Mouse (Mus musculus) cortical plate, adult 2 months (tissue): Measurements from ENCODE around the gene Tom1. TPM values are rescaled to one million over a fixed set of nuclear protein-coding genes. Genes with fewer than 3 reads are reported as not detected.

Source experiments
- H3K27ac ChIP-seq: fragments of 200-500 bp; 2 replicates; pipeline ENCODE4 v1.5.1; 2012; ENCODE audit warnings: low read length, control low read depth, inconsistent platforms; ENCODE audit not compliant: insufficient read depth
- H3K4me1 ChIP-seq: fragments of 200-500 bp; 2 replicates; pipeline ENCODE4 v1.6.1; 2011; ENCODE audit warnings: low read length; ENCODE audit not compliant: control insufficient read depth, insufficient read depth
- H3K4me3 ChIP-seq: fragments of 200-500 bp; 2 replicates; pipeline ENCODE4 v1.5.1; 2011; ENCODE audit warnings: mild to moderate bottlenecking, low read length, control low read depth; ENCODE audit not compliant: insufficient read depth
- CTCF ChIP-seq: fragments of 200-500 bp; IDR thresholded peaks from 2 replicates; pipeline ENCODE4 v1.5.1; 2011; ENCODE audit warnings: mild to moderate bottlenecking, control low read depth, low read length; ENCODE audit not compliant: insufficient read depth; ENCODE audit errors: extremely low read depth
- POLR2A ChIP-seq: fragments of 200-500 bp; IDR thresholded peaks from 2 replicates; pipeline ENCODE4 v1.6.1; 2011; ENCODE audit warnings: mild to moderate bottlenecking, low read length, control low read depth; ENCODE audit not compliant: insufficient read depth; ENCODE audit errors: extremely low read depth
- polyA plus RNA-seq: library from polyadenylated mRNA; depleted of rRNA; stranded (reverse); fragments of >200 nt; gene quantifications from 2 replicates; pipeline ENCODE4 v1.2.3, GENCODE M21; 2012

Tom1 gene
- polyA plus RNA-seq, 1 experiment = 48.2 TPM

DNA sequence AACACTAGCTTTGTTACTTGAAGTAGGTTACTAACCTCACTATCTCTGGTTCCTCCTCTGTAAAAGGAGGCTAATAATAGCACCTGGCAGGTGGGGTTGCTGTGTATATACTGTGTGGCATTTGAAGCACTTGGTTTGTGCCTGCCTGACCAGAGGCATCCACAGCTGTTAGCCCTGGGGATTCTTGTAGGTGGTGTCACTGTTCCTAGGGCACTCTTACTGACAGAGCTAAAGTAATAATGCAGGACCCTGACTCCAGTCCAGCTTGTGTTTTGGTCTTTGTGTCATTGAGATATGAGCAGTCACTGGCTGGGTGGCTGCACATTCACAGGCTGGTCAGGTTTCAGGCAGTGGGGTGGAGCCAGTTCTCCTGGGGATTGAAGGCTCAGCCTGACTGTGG lies 5.0 kb downstream of the Tom1 start:
- TF ChIP-seq POLR2A (no peak), CTCF (no peak)
- Histone ChIP-seq H3K4me3 (no peak overlapping the region), H3K27ac (no peak overlapping the region), H3K4me1 (peaks cover 3% of the 10 kb centered on the region; the same call in 1 of the 2 replicates)

DNA sequence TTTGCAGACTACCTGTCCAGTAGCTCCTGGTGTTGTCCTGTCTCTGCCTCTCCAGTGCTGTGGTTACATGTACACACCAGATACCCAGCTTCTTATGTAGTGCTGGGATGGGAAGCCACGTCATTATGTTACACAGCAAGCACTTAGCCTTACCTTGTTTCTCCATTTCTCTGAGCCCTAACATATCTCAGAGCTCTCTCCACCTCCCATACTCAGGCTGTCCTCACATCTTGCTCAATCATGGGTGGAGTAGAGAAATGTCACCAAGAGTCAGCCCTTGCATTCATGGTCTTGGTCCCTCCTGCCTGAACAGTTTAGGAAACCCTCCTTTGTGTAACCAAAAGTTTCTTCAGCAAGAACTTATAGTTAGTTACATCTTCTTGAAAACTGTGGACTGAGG lies 6.2 kb downstream of the Tom1 start:
- TF ChIP-seq POLR2A (no peak), CTCF (no peak)
- peaks cover 3% of the 10 kb centered on the region; the same call in 1 of the 2 replicates for H3K4me1 ChIP-seq
- H3K4me3 ChIP-seq = no peak overlapping the region
- H3K27ac ChIP-seq = no peak overlapping the region

DNA sequence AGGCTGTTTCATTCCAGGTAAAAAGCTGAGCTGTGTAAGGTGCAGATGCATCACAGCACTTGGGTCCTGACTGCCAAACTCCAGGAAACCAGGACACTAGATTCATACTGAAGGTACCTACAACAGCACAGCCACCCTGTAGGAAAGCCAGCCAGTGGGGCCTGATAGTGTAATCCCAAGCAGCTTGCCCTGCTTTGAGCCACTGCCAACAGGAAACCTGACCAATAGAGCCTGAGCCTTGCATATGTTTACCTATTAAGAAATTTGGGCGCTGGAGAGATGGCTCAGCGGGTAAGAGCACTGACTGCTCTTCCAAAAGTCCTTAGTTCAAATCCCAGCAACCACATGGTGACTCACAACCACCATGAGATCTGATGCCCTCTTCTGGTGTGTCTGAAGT lies 8.7 kb downstream of the Tom1 start:
- TF ChIP-seq POLR2A (no peak), CTCF (no peak)

DNA sequence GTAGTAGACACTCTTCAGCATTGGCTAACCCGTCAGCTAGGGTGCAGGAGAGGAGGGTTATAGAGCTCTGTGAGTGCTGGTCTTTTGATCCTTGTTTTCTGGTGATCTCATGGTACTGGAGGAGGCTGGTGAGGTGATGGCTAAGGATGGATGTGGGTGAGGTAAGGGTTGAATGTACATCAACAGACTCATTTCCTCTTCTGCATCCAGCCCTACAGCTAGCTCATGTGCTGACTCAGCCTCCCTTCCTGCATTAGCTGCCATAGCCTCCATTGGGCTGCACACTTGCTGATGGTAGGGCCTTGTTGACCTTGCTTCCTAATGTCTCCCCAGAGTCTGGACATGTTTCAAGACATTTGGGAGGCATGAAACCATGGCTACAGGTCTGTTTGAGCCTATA lies 9.5 kb downstream of the Tom1 start:
- TF ChIP-seq CTCF = no peak
- TF ChIP-seq POLR2A = no peak
- peaks cover 3% of the 10 kb centered on the region; the same call in 1 of the 2 replicates for H3K4me1 ChIP-seq
- no peak overlapping the region for H3K27ac ChIP-seq
- no peak overlapping the region for H3K4me3 ChIP-seq

More for the DNA sequence above, 8.7 kb downstream of the Tom1 start:
- Histone ChIP-seq H3K27ac (no peak overlapping the region), H3K4me3 (no peak overlapping the region), H3K4me1 (peaks cover 3% of the 10 kb centered on the region; the same call in 1 of the 2 replicates)

DNA sequence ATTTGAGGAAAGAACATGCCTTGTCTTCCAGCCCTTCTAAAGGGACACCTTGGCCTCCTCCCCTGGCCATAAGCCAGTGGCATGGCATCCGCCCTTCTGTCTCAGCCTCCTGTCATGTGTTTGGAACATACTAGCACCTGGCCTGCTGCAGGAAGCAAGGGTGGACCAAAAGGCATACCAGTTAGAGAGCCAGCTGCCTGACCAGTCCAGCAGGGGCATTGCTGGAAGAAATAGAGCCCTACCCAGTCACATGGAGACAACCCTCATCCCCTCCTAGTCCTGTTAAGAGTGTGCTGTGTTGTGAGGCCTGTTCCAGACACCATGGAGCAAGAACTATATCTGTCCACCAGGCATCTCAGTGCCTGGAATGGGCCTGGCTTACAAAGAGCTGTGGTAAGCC lies 12.8 kb downstream of the Tom1 start:
- TF ChIP-seq CTCF (no peak), POLR2A (no peak)
- Histone ChIP-seq H3K4me3 (no peak overlapping the region), H3K27ac (no peak overlapping the region), H3K4me1 (no peaks in the 10 kb centered on the region)

DNA sequence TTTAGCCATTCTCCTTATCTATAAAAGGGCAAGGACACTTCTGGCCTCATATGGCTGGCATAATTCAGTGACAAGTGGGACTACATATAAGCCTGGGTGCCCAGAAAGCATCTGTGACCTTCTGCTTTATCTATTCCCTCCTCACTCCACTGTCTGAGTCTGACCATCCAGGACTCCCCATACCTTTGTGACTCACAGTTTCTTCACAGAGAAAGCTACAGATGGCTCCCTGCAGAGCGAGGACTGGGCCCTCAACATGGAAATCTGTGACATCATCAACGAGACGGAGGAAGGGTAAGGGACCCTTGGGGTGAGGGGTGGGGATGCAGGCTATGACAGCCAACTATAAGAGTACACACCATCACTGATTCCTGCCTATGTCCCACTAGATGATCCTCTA lies 14.3 kb downstream of the Tom1 start:
- Histone ChIP-seq H3K4me1 (no peaks in the 10 kb centered on the region), H3K4me3 (no peak overlapping the region), H3K27ac (no peak overlapping the region)
- no peak for TF ChIP-seq CTCF
- no peak for TF ChIP-seq POLR2A

DNA sequence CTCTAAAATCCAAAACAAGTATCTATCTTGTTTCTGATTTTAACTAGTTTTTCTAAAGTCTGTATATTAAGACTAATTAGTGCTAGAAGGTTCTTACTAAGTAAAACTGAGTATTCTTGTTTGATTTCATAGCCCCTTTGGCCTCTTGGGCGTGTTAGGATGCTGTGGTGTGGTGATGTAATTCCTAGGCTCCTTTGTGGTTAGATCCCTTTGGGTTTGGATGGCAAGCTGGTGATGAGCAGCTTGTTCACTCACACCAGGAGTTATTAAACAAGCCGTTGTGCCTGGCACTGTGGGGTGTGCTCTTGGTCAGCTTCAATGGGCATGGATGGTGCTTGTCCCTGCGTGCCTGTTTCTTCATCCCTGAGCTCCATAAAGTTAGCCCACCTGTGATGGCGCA lies 19.8 kb downstream of the Tom1 start:
- Histone ChIP-seq H3K27ac (no peak overlapping the region), H3K4me3 (no peak overlapping the region), H3K4me1 (no peaks in the 10 kb centered on the region)
- TF ChIP-seq CTCF (no peak), POLR2A (no peak)

DNA sequence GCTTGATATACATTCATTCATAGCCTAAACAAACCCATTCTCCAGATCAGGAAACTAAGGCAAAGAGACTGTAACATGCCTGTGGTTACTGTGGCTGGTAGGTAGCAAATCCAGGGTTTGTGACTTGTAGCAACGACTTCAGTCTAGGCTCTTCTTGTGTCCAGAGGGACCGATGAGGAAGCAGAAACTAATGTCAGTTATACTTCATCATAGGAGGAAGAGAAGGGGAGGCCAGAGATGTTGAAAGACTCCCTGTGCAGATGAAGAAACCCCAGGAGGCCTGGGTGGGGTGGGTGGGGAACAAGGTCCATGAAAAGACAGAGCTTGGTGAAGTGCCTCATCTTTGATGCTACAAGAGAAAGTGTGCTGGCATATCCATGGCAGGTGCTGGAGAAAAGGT lies 22.2 kb downstream of the Tom1 start:
- Histone ChIP-seq H3K27ac (no peak overlapping the region), H3K4me1 (no peaks in the 10 kb centered on the region), H3K4me3 (no peak overlapping the region)
- no peak for TF ChIP-seq POLR2A
- TF ChIP-seq CTCF = no peak

DNA sequence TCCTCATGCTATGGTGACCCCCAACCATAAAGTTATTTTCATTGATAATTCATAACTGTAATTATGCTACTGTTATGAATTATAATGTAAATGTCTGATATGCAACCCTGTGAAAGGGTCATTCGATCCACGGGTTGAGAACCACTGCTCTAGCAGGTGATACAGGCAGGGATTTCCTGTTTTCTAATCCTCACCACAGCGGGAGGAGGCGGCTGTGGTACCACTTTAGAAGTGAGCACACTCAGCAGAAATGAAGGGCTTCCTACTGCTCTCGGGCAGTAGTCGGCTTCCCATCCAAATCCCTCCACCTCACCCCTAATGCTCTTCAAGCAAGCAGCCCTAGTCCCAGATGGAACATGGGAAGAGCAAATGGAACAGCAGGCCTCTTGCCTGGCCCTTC lies 26.5 kb downstream of the Tom1 start:
- Histone ChIP-seq H3K27ac (no peak overlapping the region), H3K4me1 (peaks cover 1% of the 10 kb centered on the region; the same call in 1 of the 2 replicates), H3K4me3 (no peak overlapping the region)
- no peak for TF ChIP-seq POLR2A
- TF ChIP-seq CTCF = no peak

DNA sequence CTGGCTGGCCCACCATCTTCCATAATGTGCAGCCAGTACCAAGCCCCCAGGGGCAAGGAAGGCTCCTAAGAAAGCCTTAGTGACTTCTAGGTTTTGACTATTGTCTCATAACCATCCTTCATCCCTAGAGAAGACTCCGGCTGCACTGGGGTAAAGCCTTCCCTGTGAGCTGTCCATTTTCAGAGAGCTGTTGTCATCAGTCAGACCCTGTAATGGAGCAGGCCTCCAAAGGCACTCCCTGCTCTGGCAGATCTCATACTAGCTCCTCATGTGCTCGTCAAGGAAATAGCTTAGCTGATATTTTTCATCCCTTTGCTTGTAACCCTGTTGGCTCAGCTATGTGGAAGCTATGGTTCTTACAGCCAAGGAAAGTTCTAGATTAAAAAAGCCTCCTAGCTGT lies 27.3 kb downstream of the Tom1 start:
- H3K4me3 ChIP-seq = no peak overlapping the region
- TF ChIP-seq CTCF (no peak), POLR2A (no peak)
- H3K4me1 ChIP-seq = peaks cover 1% of the 10 kb centered on the region; the same call in 1 of the 2 replicates
- H3K27ac ChIP-seq = no peak overlapping the region

DNA sequence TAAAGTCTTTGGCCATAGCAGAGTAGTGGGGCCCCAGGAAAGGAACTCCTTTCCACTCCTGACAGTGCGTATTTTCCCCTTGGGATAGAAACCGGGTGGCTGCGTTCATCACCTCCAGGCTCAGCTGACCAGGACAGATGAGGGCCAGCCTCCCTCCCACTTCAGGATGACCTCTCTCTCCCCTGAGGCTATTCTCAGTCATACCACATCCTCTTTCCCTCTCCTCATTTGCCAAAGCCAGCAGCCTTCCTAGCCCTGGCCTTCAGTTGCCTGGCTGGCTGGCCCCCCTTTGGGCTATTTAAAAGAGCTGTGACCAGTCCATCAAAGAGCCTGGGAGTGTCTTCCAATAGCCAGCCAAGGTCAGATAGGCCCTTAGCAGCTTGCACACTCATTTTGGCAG lies 29.8 kb downstream of the Tom1 start:
- Histone ChIP-seq H3K27ac (no peak overlapping the region), H3K4me3 (no peak overlapping the region), H3K4me1 (peaks cover 1% of the 10 kb centered on the region; the same call in 1 of the 2 replicates)
- TF ChIP-seq POLR2A (no peak), CTCF (no peak)
